Mouse (Mus musculus) heart, adult 11 months (tissue): ENCODE data around the gene Gm5134.

Source experiments
- DNase-seq: peaks from one replicate; pipeline ENCODE4 v3.0.0; 2022

Gene Gm5134

GRCm38 (mm10) chr10:75995463-75995862 lies 41.1 kb downstream of the Gm5134 start:
- DNase-seq, result peak; percentile 83

- peak; percentile 53 for DNase-seq
These were observed 42.0 kb downstream of the Gm5134 start for GRCm38 (mm10) chr10:75996315-75996714.

GRCm38 (mm10) chr10:76001160-76001559 lies 46.8 kb downstream of the Gm5134 start:
- peak; percentile 68 for DNase-seq

GRCm38 (mm10) chr10:76002101-76002521 lies 47.8 kb downstream of the Gm5134 start:
- peak; percentile 43 for DNase-seq

- peak; percentile 31 for DNase-seq
These were observed 48.3 kb downstream of the Gm5134 start for GRCm38 (mm10) chr10:76002615-76003014.

- DNase-seq, result peak; percentile 70
These were observed 48.9 kb downstream of the Gm5134 start for GRCm38 (mm10) chr10:76003221-76003620.

- DNase-seq, result peak; percentile 57
These were observed 52.1 kb downstream of the Gm5134 start for GRCm38 (mm10) chr10:76006385-76006784.

GRCm38 (mm10) chr10:76009812-76010211 lies 55.5 kb downstream of the Gm5134 start:
- DNase-seq, result no peak

GRCm38 (mm10) chr10:76012922-76013321 lies 58.6 kb downstream of the Gm5134 start:
- DNase-seq, result no peak

GRCm38 (mm10) chr10:76016886-76017285 lies 62.6 kb downstream of the Gm5134 start:
- no peak for DNase-seq

GRCm38 (mm10) chr10:76021728-76022127 lies 67.4 kb downstream of the Gm5134 start:
- peak; percentile 14 for DNase-seq

- DNase-seq, result no peak
These were observed 69.6 kb downstream of the Gm5134 start for GRCm38 (mm10) chr10:76023921-76024320.

- DNase-seq, result peak; percentile 69
These were observed 71.3 kb downstream of the Gm5134 start for GRCm38 (mm10) chr10:76025470-76026190.

- DNase-seq, result peak; percentile 72
These were observed 73.1 kb downstream of the Gm5134 start for GRCm38 (mm10) chr10:76027127-76028015.

GRCm38 (mm10) chr10:76028016-76028366 lies 73.7 kb downstream of the Gm5134 start:
- no peak for DNase-seq

- peak; percentile 70 for DNase-seq
These were observed 74.1 kb downstream of the Gm5134 start for GRCm38 (mm10) chr10:76028396-76028795.

GRCm38 (mm10) chr10:76029276-76029675 lies 75.0 kb downstream of the Gm5134 start:
- DNase-seq, result peak; percentile 65

GRCm38 (mm10) chr10:76030496-76030895 lies 76.2 kb downstream of the Gm5134 start:
- peak; percentile 80 for DNase-seq

- peak; percentile 50 for DNase-seq
These were observed 77.4 kb downstream of the Gm5134 start for GRCm38 (mm10) chr10:76031511-76032401.

- peak; percentile 100 for DNase-seq
These were observed 78.2 kb downstream of the Gm5134 start, which contains the start of gene Zfp280b for GRCm38 (mm10) chr10:76032402-76033118. Zfp280b (plus strand) TSS chr10:76032650.

GRCm38 (mm10) chr10:76033119-76033455 lies 78.8 kb downstream of the Gm5134 start:
- DNase-seq, result no peak

GRCm38 (mm10) chr10:76034001-76034600 lies 79.8 kb downstream of the Gm5134 start:
- DNase-seq, result no peak
